Mouse (Mus musculus): ENCODE results near the gene Lce1i. TPM values are rescaled to one million over a fixed set of nuclear protein-coding genes. Genes with fewer than 3 reads are reported as not detected.
"Not testable (repeated sequence)": the region's sequence is repeated elsewhere in the genome, so short reads cannot be mapped to it uniquely, and the experiment has no call there.

Gene Lce1i
- polyA plus RNA-seq (2015; fragmentation: Nextera tagmentation; extraction: Ambion mirVana), result not detected in 2 replicates

- ATAC-seq (no peak), DNase-seq (ENCODE audit: low spot score) (no peak)
- H3K9ac ChIP-seq (replicated peaks; ENCODE audit: low read depth), result no peak within 1 kb of the TSS
- no peaks in the 10 kb centered on the region for H3K9me3 ChIP-seq (ENCODE audit: low read length)
- TF ChIP-seq CTCF (IDR thresholded peaks at IDR 0.05) (no peak), EP300 (IDR thresholded peaks at IDR 0.05) (no peak)
- H3K27ac ChIP-seq (ENCODE audit: low read length), result no peak within 1 kb of the TSS
- WGBS, result 73% methylated on average over 1 of the region's 1 CpGs
- H3K4me2 ChIP-seq (replicated peaks; ENCODE audit: low read depth, low read length), result no peak within 1 kb of the TSS
- no peak within 1 kb of the TSS for H3K4me3 ChIP-seq (ENCODE audit: low read depth, low read length)
- H3K27me3 ChIP-seq (replicated peaks; ENCODE audit: insufficient read depth, low read length), result no peaks in the 10 kb centered on the region
- H3K4me1 ChIP-seq (ENCODE audit: insufficient read depth, low read depth, low read length), result no peaks in the 10 kb centered on the region
- H3K36me3 ChIP-seq (ENCODE audit: insufficient read depth, low read length), result no peaks in the 10 kb centered on the region
Observed at GRCm38 (mm10) chr3:92778799-92779198, at the start of gene Lce1i. Lce1i (minus strand) TSS chr3:92778899.

DNA sequence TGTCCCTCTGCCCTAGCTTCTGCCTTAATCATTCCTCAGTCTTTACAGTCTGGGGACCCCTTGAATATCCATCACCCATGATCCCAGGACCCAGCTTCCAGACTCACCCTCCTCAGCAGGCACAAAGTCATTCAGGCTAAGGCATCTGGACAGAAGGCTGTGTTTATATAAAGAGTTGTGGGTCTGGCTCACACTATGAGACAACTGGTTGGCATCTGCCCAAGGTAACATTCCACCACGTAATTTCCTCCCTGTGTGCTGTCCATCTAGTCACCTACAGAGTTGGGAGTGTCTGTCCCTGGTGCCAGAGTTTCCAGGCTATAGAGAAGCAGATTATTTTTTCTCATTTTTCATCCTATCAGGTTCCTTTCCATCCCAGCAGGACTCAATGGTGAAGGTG is 48.4 kb upstream of the Lce1i start, which contains the start of gene Kprp:
Gene Kprp (minus strand): TSS at position 140 of the 400 bp plus-strand sequence.
- Histone ChIP-seq H3K27me3 (replicated peaks; ENCODE audit: insufficient read depth, low read length) (no peaks in the 10 kb centered on the region), H3K4me3 (ENCODE audit: low read depth, low read length) (no peak within 1 kb of the TSS), H3K9ac (replicated peaks; ENCODE audit: low read depth) (no peak within 1 kb of the TSS), H3K9me3 (ENCODE audit: low read length) (no peaks in the 10 kb centered on the region), H3K36me3 (ENCODE audit: insufficient read depth, low read length) (no peaks in the 10 kb centered on the region), H3K4me2 (replicated peaks; ENCODE audit: low read depth, low read length) (no peak within 1 kb of the TSS), H3K27ac (ENCODE audit: low read length) (no peak within 1 kb of the TSS), H3K4me1 (ENCODE audit: insufficient read depth, low read depth, low read length) (no peaks in the 10 kb centered on the region)
- TF ChIP-seq EP300 (IDR thresholded peaks at IDR 0.05) (no peak), CTCF (IDR thresholded peaks at IDR 0.05) (no peak)
- ATAC-seq (no peak), DNase-seq (ENCODE audit: low spot score) (no peak)
- WGBS, result 19% methylated on average over 1 of the region's 1 CpGs

GRCm38 (mm10) chr3:92825808-92826207 is 47.1 kb upstream of the Lce1i start:
- ATAC-seq (no peak), DNase-seq (ENCODE audit: low spot score) (no peak)
- TF ChIP-seq CTCF (IDR thresholded peaks at IDR 0.05) (no peak), EP300 (IDR thresholded peaks at IDR 0.05) (no peak)
- H3K9me3 ChIP-seq (ENCODE audit: low read length), result no peaks in the 10 kb centered on the region
- H3K4me3 ChIP-seq (ENCODE audit: low read depth, low read length), result no peak overlapping the region
- no peaks in the 10 kb centered on the region for H3K4me1 ChIP-seq (ENCODE audit: insufficient read depth, low read depth, low read length)
- H3K27me3 ChIP-seq (replicated peaks; ENCODE audit: insufficient read depth, low read length), result no peaks in the 10 kb centered on the region
- no peaks in the 10 kb centered on the region for H3K36me3 ChIP-seq (ENCODE audit: insufficient read depth, low read length)
- 7% methylated on average over 1 of the region's 1 CpGs for WGBS
- H3K9ac ChIP-seq (replicated peaks; ENCODE audit: low read depth), result no peak overlapping the region
- H3K27ac ChIP-seq (ENCODE audit: low read length), result no peak overlapping the region
- no peak overlapping the region for H3K4me2 ChIP-seq (replicated peaks; ENCODE audit: low read depth, low read length)

DNA sequence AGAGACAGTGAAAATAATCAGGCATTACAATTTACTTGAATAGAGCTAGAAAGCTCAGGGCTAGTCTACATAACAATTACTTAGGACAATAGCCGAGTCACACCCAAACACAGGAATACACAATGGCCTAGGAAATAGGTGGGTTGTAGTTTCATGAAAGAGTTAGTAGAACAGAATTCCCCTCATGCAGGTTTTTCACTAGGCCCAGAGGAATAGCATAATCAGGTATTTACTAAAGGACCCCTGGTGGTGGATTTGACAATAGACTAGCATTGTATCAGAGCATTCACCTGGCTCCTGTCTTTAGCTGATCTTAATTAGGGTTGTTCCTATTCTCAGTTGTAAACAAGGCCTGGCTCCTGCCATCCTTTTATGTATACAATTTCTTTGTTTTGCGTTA is 37.3 kb upstream of the Lce1i start:
- H3K9ac ChIP-seq (replicated peaks; ENCODE audit: low read depth); H3K4me1 ChIP-seq (ENCODE audit: insufficient read depth, low read depth, low read length); H3K4me3 ChIP-seq (ENCODE audit: low read depth, low read length); H3K36me3 ChIP-seq (ENCODE audit: insufficient read depth, low read length); DNase-seq (ENCODE audit: low spot score); ATAC-seq; H3K27ac ChIP-seq (ENCODE audit: low read length); H3K4me2 ChIP-seq (replicated peaks; ENCODE audit: low read depth, low read length); H3K27me3 ChIP-seq (replicated peaks; ENCODE audit: insufficient read depth, low read length); H3K9me3 ChIP-seq (ENCODE audit: low read length): not testable (repeated sequence)
- WGBS, result 90% methylated on average over 2 of the region's 2 CpGs

GRCm38 (mm10) chr3:92815581-92815980 is 36.9 kb upstream of the Lce1i start:
- no peak for DNase-seq (ENCODE audit: low spot score)
- ATAC-seq, result no peak
- WGBS, result 84% methylated on average over 3 of the region's 3 CpGs

GRCm38 (mm10) chr3:92807791-92808190 is 29.1 kb upstream of the Lce1i start, which contains the start of gene Lce1k:
Lce1k (minus strand) TSS chr3:92807891.
- Histone ChIP-seq H3K36me3 (ENCODE audit: insufficient read depth, low read length) (no peaks in the 10 kb centered on the region), H3K4me1 (ENCODE audit: insufficient read depth, low read depth, low read length) (no peaks in the 10 kb centered on the region), H3K27ac (ENCODE audit: low read length) (no peak within 1 kb of the TSS), H3K4me3 (ENCODE audit: low read depth, low read length) (no peak within 1 kb of the TSS), H3K9me3 (ENCODE audit: low read length) (no peaks in the 10 kb centered on the region), H3K9ac (replicated peaks; ENCODE audit: low read depth) (no peak within 1 kb of the TSS), H3K4me2 (replicated peaks; ENCODE audit: low read depth, low read length) (no peak within 1 kb of the TSS), H3K27me3 (replicated peaks; ENCODE audit: insufficient read depth, low read length) (no peaks in the 10 kb centered on the region)
- TF ChIP-seq CTCF (IDR thresholded peaks at IDR 0.05) (no peak), EP300 (IDR thresholded peaks at IDR 0.05) (no peak)
- ATAC-seq (no peak), DNase-seq (ENCODE audit: low spot score) (no peak)

More at GRCm38 (mm10) chr3:92815581-92815980, 36.9 kb upstream of the Lce1i start:
- no peaks in the 10 kb centered on the region for H3K27me3 ChIP-seq (replicated peaks; ENCODE audit: insufficient read depth, low read length)
- H3K27ac ChIP-seq (ENCODE audit: low read length), result no peak overlapping the region
- no peaks in the 10 kb centered on the region for H3K9me3 ChIP-seq (ENCODE audit: low read length)
- H3K9ac ChIP-seq (replicated peaks; ENCODE audit: low read depth), result no peak overlapping the region
- H3K4me2 ChIP-seq (replicated peaks; ENCODE audit: low read depth, low read length), result no peak overlapping the region
- TF ChIP-seq CTCF (IDR thresholded peaks at IDR 0.05) (no peak), EP300 (IDR thresholded peaks at IDR 0.05) (no peak)
- no peak overlapping the region for H3K4me3 ChIP-seq (ENCODE audit: low read depth, low read length)
- no peaks in the 10 kb centered on the region for H3K36me3 ChIP-seq (ENCODE audit: insufficient read depth, low read length)
- H3K4me1 ChIP-seq (ENCODE audit: insufficient read depth, low read depth, low read length), result no peaks in the 10 kb centered on the region

DNA sequence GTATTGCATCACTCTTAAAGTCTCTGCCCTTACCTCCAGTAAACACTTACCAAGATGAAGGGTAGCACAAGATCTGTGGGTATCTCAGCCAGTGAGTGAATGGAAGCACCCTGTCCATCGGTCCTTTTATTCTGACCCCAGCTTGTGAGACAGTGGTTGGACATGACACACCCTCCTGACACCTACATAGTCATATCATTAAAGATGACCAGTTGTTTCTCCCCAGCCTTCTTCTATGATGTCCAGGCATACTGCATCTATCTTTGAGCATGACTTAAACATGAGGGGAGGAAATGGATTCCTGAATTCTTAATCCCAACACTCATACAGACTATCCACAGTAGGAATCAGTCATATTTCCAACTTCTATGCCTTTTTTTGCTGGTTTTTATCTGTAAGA is 11.7 kb upstream of the Lce1i start, which contains the start of gene Lce1j:
Gene Lce1j (minus strand): TSS at position 101 of the 400 bp plus-strand sequence.
- no peak within 1 kb of the TSS for H3K27ac ChIP-seq (ENCODE audit: low read length)
- no peak within 1 kb of the TSS for H3K4me3 ChIP-seq (ENCODE audit: low read depth, low read length)
- no peaks in the 10 kb centered on the region for H3K27me3 ChIP-seq (replicated peaks; ENCODE audit: insufficient read depth, low read length)
- no peak for ATAC-seq
- H3K4me2 ChIP-seq (replicated peaks; ENCODE audit: low read depth, low read length), result no peak within 1 kb of the TSS
- H3K36me3 ChIP-seq (ENCODE audit: insufficient read depth, low read length), result no peaks in the 10 kb centered on the region
- no peak for DNase-seq (ENCODE audit: low spot score)
- no peaks in the 10 kb centered on the region for H3K9me3 ChIP-seq (ENCODE audit: low read length)
- 69% methylated on average over 1 of the region's 1 CpGs for WGBS
- H3K4me1 ChIP-seq (ENCODE audit: insufficient read depth, low read depth, low read length), result no peaks in the 10 kb centered on the region
- H3K9ac ChIP-seq (replicated peaks; ENCODE audit: low read depth), result no peak within 1 kb of the TSS
- TF ChIP-seq EP300 (IDR thresholded peaks at IDR 0.05) (no peak), CTCF (IDR thresholded peaks at IDR 0.05) (no peak)

Data from lung, postnatal 0 days (tissue).